Mouse (Mus musculus): Measurements from ENCODE around the gene Cwf19l1. TPM values are rescaled to one million over a fixed set of nuclear protein-coding genes. Genes with fewer than 3 reads are reported as not detected.
A peak's percentile ranks its signal among the peaks of the same experiment; 100 is the strongest.
"Not testable (repeated sequence)": the region's sequence is repeated elsewhere in the genome, so short reads cannot be mapped to it uniquely, and the experiment has no call there.

Cwf19l1 gene
- total RNA-seq, 1 experiment from 2014 or later: 51.6 TPM

GRCm38 (mm10) chr19:44120686-44121085 is 15.0 kb downstream of the Cwf19l1 start:
- not testable (repeated sequence) for ATAC-seq (replicated peaks; ENCODE audit: low read depth, poor library complexity, severe bottlenecking)

GRCm38 (mm10) chr19:44117793-44118192 is 17.9 kb downstream of the Cwf19l1 start:
- ATAC-seq (replicated peaks; ENCODE audit: low read depth, poor library complexity, severe bottlenecking): no peak

GRCm38 (mm10) chr19:44111706-44112105 is 24.0 kb downstream of the Cwf19l1 start:
- 0 out of 2 replicates have a peak, but pooled peaks have one; percentile 21 for ATAC-seq (replicated peaks; ENCODE audit: low read depth, poor library complexity, severe bottlenecking)

- ATAC-seq (replicated peaks; ENCODE audit: low read depth, poor library complexity, severe bottlenecking): no peak
These were observed 25.3 kb downstream of the Cwf19l1 start for GRCm38 (mm10) chr19:44110356-44110755.

GRCm38 (mm10) chr19:44108996-44109395 is 26.7 kb downstream of the Cwf19l1 start:
- ATAC-seq (replicated peaks; ENCODE audit: low read depth, poor library complexity, severe bottlenecking): no peak

GRCm38 (mm10) chr19:44107661-44108521 is 27.8 kb downstream of the Cwf19l1 start:
- peak; percentile 26; the same call in 1 of the 2 replicates for ATAC-seq (replicated peaks; ENCODE audit: low read depth, poor library complexity, severe bottlenecking)

GRCm38 (mm10) chr19:44106831-44107660 is 28.6 kb downstream of the Cwf19l1 start, which contains the start of gene Chuk:
Chuk (minus strand) TSS chr19:44107480.
- peak; percentile 96 for ATAC-seq (replicated peaks; ENCODE audit: low read depth, poor library complexity, severe bottlenecking)

GRCm38 (mm10) chr19:44104393-44104792 is 31.3 kb downstream of the Cwf19l1 start:
- ATAC-seq (replicated peaks; ENCODE audit: low read depth, poor library complexity, severe bottlenecking): no peak

GRCm38 (mm10) chr19:44103001-44103400 is 32.7 kb downstream of the Cwf19l1 start:
- no peak for ATAC-seq (replicated peaks; ENCODE audit: low read depth, poor library complexity, severe bottlenecking)

- ATAC-seq (replicated peaks; ENCODE audit: low read depth, poor library complexity, severe bottlenecking): no peak
These were observed 34.8 kb downstream of the Cwf19l1 start for GRCm38 (mm10) chr19:44100840-44101239.

GRCm38 (mm10) chr19:44086278-44086677 is 49.4 kb downstream of the Cwf19l1 start:
- no peak for ATAC-seq (replicated peaks; ENCODE audit: low read depth, poor library complexity, severe bottlenecking)

GRCm38 (mm10) chr19:44080920-44081319 is 54.8 kb downstream of the Cwf19l1 start:
- no peak for ATAC-seq (replicated peaks; ENCODE audit: low read depth, poor library complexity, severe bottlenecking)

- ATAC-seq (replicated peaks; ENCODE audit: low read depth, poor library complexity, severe bottlenecking): no peak
These were observed 55.7 kb downstream of the Cwf19l1 start for GRCm38 (mm10) chr19:44080023-44080422.

- no peak for ATAC-seq (replicated peaks; ENCODE audit: low read depth, poor library complexity, severe bottlenecking)
These were observed 58.7 kb downstream of the Cwf19l1 start for GRCm38 (mm10) chr19:44077024-44077423.

- no peak for ATAC-seq (replicated peaks; ENCODE audit: low read depth, poor library complexity, severe bottlenecking)
These were observed 59.2 kb downstream of the Cwf19l1 start for GRCm38 (mm10) chr19:44076457-44076856.

- no peak for ATAC-seq (replicated peaks; ENCODE audit: low read depth, poor library complexity, severe bottlenecking)
These were observed 60.7 kb downstream of the Cwf19l1 start for GRCm38 (mm10) chr19:44074986-44075385.

GRCm38 (mm10) chr19:44071166-44071565 is 64.5 kb downstream of the Cwf19l1 start:
- ATAC-seq (replicated peaks; ENCODE audit: low read depth, poor library complexity, severe bottlenecking): no peak

GRCm38 (mm10) chr19:44069914-44070232 is 65.8 kb downstream of the Cwf19l1 start:
- ATAC-seq (replicated peaks; ENCODE audit: low read depth, poor library complexity, severe bottlenecking): no peak

GRCm38 (mm10) chr19:44069121-44069913 is 66.4 kb downstream of the Cwf19l1 start, which contains the start of gene Erlin1:
Erlin1 (minus strand) TSS chr19:44069785.
- peak; percentile 85 for ATAC-seq (replicated peaks; ENCODE audit: low read depth, poor library complexity, severe bottlenecking)

GRCm38 (mm10) chr19:44068232-44068631 is 67.4 kb downstream of the Cwf19l1 start:
- ATAC-seq (replicated peaks; ENCODE audit: low read depth, poor library complexity, severe bottlenecking): no peak
